Mouse (Mus musculus) testis, postnatal 10 days (tissue): ENCODE measurements around the gene Bcas1.

Source experiments
- DNase-seq: peaks from one replicate; pipeline ENCODE4 v3.0.0; 2021; ENCODE audit warnings: low spot score

Gene Bcas1

GRCm38 (mm10) chr2:170418748-170419147 lies 8.9 kb downstream of the Bcas1 start:
- peak; percentile 78 for DNase-seq

- no peak for DNase-seq
These were observed 16.0 kb downstream of the Bcas1 start for GRCm38 (mm10) chr2:170411490-170412168.

- DNase-seq: no peak
These were observed 16.8 kb downstream of the Bcas1 start for GRCm38 (mm10) chr2:170410677-170411489.

- no peak for DNase-seq
These were observed 21.2 kb downstream of the Bcas1 start for GRCm38 (mm10) chr2:170406438-170406837.

- DNase-seq: no peak
These were observed 22.7 kb downstream of the Bcas1 start for GRCm38 (mm10) chr2:170404781-170405573.

- no peak for DNase-seq
These were observed 23.8 kb downstream of the Bcas1 start for GRCm38 (mm10) chr2:170403666-170404385.

- peak; percentile 86 for DNase-seq
These were observed 26.3 kb downstream of the Bcas1 start for GRCm38 (mm10) chr2:170401211-170401799.

- no peak for DNase-seq
These were observed 27.0 kb downstream of the Bcas1 start for GRCm38 (mm10) chr2:170400666-170401065.

GRCm38 (mm10) chr2:170391994-170392393 lies 35.7 kb downstream of the Bcas1 start:
- DNase-seq: no peak

- no peak for DNase-seq
These were observed 39.3 kb downstream of the Bcas1 start for GRCm38 (mm10) chr2:170388320-170388719.

- no peak for DNase-seq
These were observed 42.1 kb downstream of the Bcas1 start for GRCm38 (mm10) chr2:170385556-170385955.

GRCm38 (mm10) chr2:170384770-170385169 lies 42.9 kb downstream of the Bcas1 start:
- DNase-seq: no peak

- DNase-seq: no peak
These were observed 54.3 kb downstream of the Bcas1 start for GRCm38 (mm10) chr2:170373391-170373790.

- DNase-seq: no peak
These were observed 62.0 kb downstream of the Bcas1 start for GRCm38 (mm10) chr2:170365676-170366075.

- no peak for DNase-seq
These were observed 62.4 kb downstream of the Bcas1 start for GRCm38 (mm10) chr2:170365271-170365670.

- no peak for DNase-seq
These were observed 70.8 kb downstream of the Bcas1 start for GRCm38 (mm10) chr2:170356667-170357374.

GRCm38 (mm10) chr2:170354963-170355367 lies 72.7 kb downstream of the Bcas1 start:
- peak; percentile 84 for DNase-seq

GRCm38 (mm10) chr2:170352273-170352672 lies 75.4 kb downstream of the Bcas1 start:
- DNase-seq: no peak

- no peak for DNase-seq
These were observed 75.8 kb downstream of the Bcas1 start for GRCm38 (mm10) chr2:170351847-170352246.

GRCm38 (mm10) chr2:170349784-170350183 lies 77.9 kb downstream of the Bcas1 start:
- no peak for DNase-seq

- no peak for DNase-seq
These were observed 78.5 kb downstream of the Bcas1 start for GRCm38 (mm10) chr2:170349096-170349495.
